Mouse (Mus musculus) embryonic facial prominence, embryonic 15.5 days (tissue): ENCODE measurements at regions not wholly inside any gene's neighbourhood (a gene's known extent, or its start where the extent isn't known, plus 50 kb on each side); places are given as distances from the start of the nearest gene placed in this dataset.

Experiments
- ATAC-seq: fragments of 200-750 bp; cut with Nextera tagmentation; 2 replicates; pipeline ENCODE4 v1.8.0; 2017; ENCODE audit warnings: low read depth, moderate TSS enrichment; ENCODE audit not compliant: insufficient number of reproducible peaks, low FRiP score, low TSS enrichment
- H3K27ac ChIP-seq: fragments of 300-500 bp; sonication (generic); replicated peaks from 2 replicates; pipeline ENCODE4 v1.5.1; 2015; ENCODE audit warnings: mild to moderate bottlenecking, inconsistent platforms
- H3K27me3 ChIP-seq: fragments of 300-500 bp; sonication (generic); 2 replicates; pipeline ENCODE4 v1.6.1; 2015; ENCODE audit warnings: inconsistent platforms
- H3K36me3 ChIP-seq: fragments of 300-500 bp; sonication (generic); 2 replicates; pipeline ENCODE4 v1.6.1; 2015; ENCODE audit warnings: mild to moderate bottlenecking, inconsistent platforms
- H3K4me1 ChIP-seq: fragments of 300-500 bp; sonication (generic); 2 replicates; pipeline ENCODE4 v1.6.1; 2015; ENCODE audit warnings: inconsistent platforms
- H3K4me2 ChIP-seq: fragments of 300-500 bp; sonication (generic); replicated peaks from 2 replicates; pipeline ENCODE4 v1.6.1; 2015; ENCODE audit warnings: mild to moderate bottlenecking, inconsistent platforms
- H3K4me3 ChIP-seq: fragments of 300-500 bp; sonication (generic); replicated peaks from 2 replicates; pipeline ENCODE4 v1.5.1; 2015; ENCODE audit warnings: mild to moderate bottlenecking, inconsistent platforms
- H3K9ac ChIP-seq: fragments of 300-500 bp; sonication (generic); 2 replicates; pipeline ENCODE4 v1.6.1; 2015; ENCODE audit warnings: inconsistent platforms
- H3K9me3 ChIP-seq: fragments of 300-500 bp; sonication (generic); replicated peaks from 2 replicates; pipeline ENCODE4 v1.6.1; 2016; ENCODE audit warnings: inconsistent platforms
- WGBS: fragments of 180-500 bp; shearing (Covaris S2); methylation state at CpG from one replicate; pipeline ENCODE4 v1.1.7; 2015; 5-methylcytosine and 5-hydroxymethylcytosine counted together

- Histone ChIP-seq H3K27ac (no peak overlapping the region), H3K4me3 (no peak overlapping the region), H3K9ac (no peak overlapping the region), H3K36me3 (no peaks in the 10 kb centered on the region), H3K27me3 (peaks cover 27% of the 10 kb centered on the region; the same call in 1 of the 2 replicates), H3K9me3 (no peaks in the 10 kb centered on the region), H3K4me2 (no peak overlapping the region), H3K4me1 (peaks cover 17% of the 10 kb centered on the region)
- WGBS: 76% methylated on average over 4 of the region's 4 CpGs
- ATAC-seq: no peak
Observed at GRCm38 (mm10) chr10:43721356-43721755, 143.3 kb downstream of the Cd24a start.

GRCm38 (mm10) chr10:43722164-43722563 lies 144.1 kb downstream of the Cd24a start:
- H3K4me3 ChIP-seq: no peak overlapping the region
- no peak overlapping the region for H3K9ac ChIP-seq
- no peak for ATAC-seq
- no peak overlapping the region for H3K27ac ChIP-seq
- no peaks in the 10 kb centered on the region for H3K9me3 ChIP-seq
- H3K36me3 ChIP-seq: no peaks in the 10 kb centered on the region
- H3K4me2 ChIP-seq: no peak overlapping the region
- WGBS: 4% methylated on average over 3 of the region's 3 CpGs
- peaks cover 17% of the 10 kb centered on the region for H3K4me1 ChIP-seq
- H3K27me3 ChIP-seq: peaks cover 27% of the 10 kb centered on the region; the same call in 1 of the 2 replicates

DNA sequence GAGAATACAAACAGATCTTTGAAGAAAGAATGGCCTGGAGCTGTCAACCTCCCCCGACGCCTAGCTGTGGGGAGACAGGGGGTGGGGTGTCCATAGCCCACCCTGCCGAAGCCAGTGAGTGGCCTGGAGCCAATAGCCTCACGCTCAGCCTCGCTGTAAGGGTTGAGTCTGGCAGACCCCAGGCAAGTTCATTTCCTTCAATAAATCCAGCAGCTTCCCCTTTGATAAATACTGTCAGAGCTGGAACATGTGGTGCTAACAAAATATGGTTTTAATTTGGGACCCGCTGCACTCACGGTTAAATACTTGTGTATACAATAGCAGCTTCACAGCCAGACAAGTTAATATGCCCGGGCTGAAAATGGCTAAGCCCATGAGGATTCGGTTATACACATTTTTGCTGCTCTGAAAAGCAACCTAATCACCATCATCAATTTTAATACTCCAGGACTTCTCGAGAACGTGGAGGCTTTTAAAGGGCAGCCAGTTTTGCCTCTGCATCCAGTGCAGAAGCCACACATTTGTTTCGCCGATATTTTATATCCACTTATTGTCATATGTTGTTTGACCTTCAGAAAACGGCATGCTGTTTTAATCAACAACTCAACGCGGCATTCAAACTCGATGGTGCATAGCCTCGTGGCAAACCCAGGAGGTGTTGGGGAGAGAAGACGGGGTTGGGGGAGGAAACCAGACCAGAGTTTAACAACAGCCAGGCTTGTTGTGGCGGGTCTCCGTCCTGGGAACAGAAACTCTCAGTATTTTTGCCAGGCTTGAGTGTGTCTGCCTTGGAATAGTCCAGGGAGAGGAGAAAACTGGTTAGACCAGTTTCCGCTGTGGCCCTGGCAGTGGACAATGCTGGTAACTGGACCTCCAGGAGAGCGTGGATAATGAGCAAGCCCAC lies 144.9 kb downstream of the Cd24a start:
- Histone ChIP-seq H3K36me3 (no peaks in the 10 kb centered on the region), H3K4me2 (peak overlapping the region; percentile 69), H3K9ac (no peak overlapping the region), H3K9me3 (no peaks in the 10 kb centered on the region), H3K27me3 (peaks cover 27% of the 10 kb centered on the region; the same call in 1 of the 2 replicates), H3K27ac (peak overlapping the region; percentile 63), H3K4me1 (peaks cover 17% of the 10 kb centered on the region), H3K4me3 (peak overlapping the region; percentile 37)
- 2% methylated on average over 23 of the region's 23 CpGs for WGBS
- peak; percentile 76 for ATAC-seq

GRCm38 (mm10) chr10:43723615-43723937 lies 145.5 kb downstream of the Cd24a start:
- H3K27ac ChIP-seq: peak overlapping the region; percentile 63
- peak overlapping the region; percentile 37 for H3K4me3 ChIP-seq
- H3K36me3 ChIP-seq: no peaks in the 10 kb centered on the region
- H3K9me3 ChIP-seq: no peaks in the 10 kb centered on the region
- ATAC-seq: no peak
- H3K4me1 ChIP-seq: peaks cover 17% of the 10 kb centered on the region
- peak overlapping the region; percentile 69 for H3K4me2 ChIP-seq
- H3K27me3 ChIP-seq: peaks cover 27% of the 10 kb centered on the region; the same call in 1 of the 2 replicates
- 1% methylated on average over 12 of the region's 12 CpGs for WGBS
- H3K9ac ChIP-seq: no peak overlapping the region

DNA sequence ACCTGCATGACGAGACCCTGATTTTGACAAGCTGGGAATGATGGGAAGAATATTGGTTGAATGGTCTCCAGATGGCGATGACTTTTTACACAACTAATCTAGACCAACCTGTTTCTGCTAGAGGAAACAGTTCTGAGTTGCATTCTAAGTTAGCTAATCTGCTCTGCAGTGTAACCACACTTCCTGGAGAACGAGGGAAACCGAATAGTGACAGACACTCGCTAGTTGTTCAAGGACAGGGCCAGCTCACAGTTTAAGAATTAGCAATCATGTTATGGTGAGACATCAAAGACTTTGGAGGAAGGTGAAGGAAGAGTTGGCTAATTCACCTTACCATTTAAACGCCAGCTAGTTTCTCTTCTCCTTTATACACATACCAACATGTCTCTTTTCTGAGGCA lies 149.7 kb downstream of the Cd24a start:
- Histone ChIP-seq H3K9me3 (no peaks in the 10 kb centered on the region), H3K4me2 (no peak overlapping the region), H3K4me3 (no peak overlapping the region), H3K4me1 (peaks cover 10% of the 10 kb centered on the region), H3K27ac (no peak overlapping the region), H3K36me3 (no peaks in the 10 kb centered on the region), H3K27me3 (0 out of 2 replicates have a peak, but pooled peaks cover 10% of the 10 kb centered on the region), H3K9ac (no peak overlapping the region)
- ATAC-seq: no peak
- WGBS: 51% methylated on average over 6 of the region's 6 CpGs

DNA sequence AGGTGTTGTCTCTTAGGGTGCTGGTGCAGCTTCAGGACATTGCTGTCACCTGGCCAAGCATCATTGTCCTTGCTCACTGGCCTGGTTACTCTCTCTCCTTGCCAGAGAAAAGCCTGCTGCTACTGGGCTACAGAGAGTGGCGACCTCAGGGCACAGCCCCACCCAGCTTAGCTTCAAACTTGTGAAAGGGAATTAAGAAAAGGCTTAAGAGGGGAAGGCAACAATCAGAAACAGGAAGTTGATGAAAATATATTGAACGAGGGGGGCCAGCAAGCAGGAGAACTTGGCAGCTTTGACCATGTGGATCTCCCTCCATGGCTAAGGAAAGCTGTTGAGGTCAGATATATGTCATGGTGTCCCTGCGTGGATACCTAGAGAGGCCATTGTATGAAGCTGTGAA lies 151.1 kb downstream of the Cd24a start:
- WGBS: 58% methylated on average over 3 of the region's 3 CpGs
- no peak overlapping the region for H3K9ac ChIP-seq
- no peak overlapping the region for H3K4me3 ChIP-seq
- H3K27me3 ChIP-seq: 0 out of 2 replicates have a peak, but pooled peaks cover 10% of the 10 kb centered on the region
- H3K4me1 ChIP-seq: no peaks in the 10 kb centered on the region
- no peak overlapping the region for H3K4me2 ChIP-seq
- no peak overlapping the region for H3K27ac ChIP-seq
- no peaks in the 10 kb centered on the region for H3K36me3 ChIP-seq
- no peak for ATAC-seq
- no peaks in the 10 kb centered on the region for H3K9me3 ChIP-seq

DNA sequence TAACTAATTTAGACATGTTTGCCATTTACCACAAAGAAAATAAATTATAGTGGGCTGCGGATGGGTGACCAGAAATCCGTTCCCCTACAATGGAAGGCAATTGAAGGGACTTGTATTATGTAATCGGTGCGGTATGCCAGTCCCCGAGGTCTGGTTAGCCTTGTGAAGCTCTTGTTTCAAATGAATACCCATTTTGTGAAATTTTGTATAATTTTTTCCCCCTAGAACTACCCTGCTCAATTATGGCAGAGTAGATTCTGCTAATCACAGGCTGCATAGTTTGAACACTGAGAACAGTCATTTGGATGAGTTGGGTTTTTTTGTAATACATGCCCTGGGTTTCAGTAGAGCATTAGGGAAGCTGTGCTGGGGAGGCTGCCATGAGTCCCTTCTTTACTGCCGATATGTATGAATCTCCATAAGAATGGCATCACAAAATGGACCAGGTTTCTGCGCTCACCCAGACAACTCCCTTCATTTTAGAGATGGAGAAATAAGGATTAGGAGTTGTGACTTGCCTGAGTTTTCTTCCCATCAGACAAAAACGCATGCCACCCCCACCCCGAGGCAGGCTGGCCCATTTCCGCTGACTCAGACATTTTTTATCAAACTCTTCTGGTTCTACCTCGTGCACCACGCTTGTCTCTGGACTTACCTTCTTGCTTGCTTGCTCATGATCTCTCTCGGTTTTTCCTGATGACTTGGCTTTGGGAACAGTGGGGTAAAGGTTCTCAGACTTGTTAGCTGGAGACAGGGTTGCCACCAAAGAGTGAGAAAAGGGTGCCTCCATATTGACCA lies 155.7 kb downstream of the Cd24a start:
- no peak overlapping the region for H3K4me3 ChIP-seq
- ATAC-seq: peak; percentile 57; the same call in 1 of the 2 replicates
- H3K4me2 ChIP-seq: no peak overlapping the region
- no peak overlapping the region for H3K27ac ChIP-seq
- 57% methylated on average over 13 of the region's 13 CpGs for WGBS
- H3K9ac ChIP-seq: no peak overlapping the region
- no peaks in the 10 kb centered on the region for H3K27me3 ChIP-seq
- no peaks in the 10 kb centered on the region for H3K9me3 ChIP-seq
- no peaks in the 10 kb centered on the region for H3K4me1 ChIP-seq
- H3K36me3 ChIP-seq: no peaks in the 10 kb centered on the region

GRCm38 (mm10) chr10:43739181-43739580 lies 161.1 kb downstream of the Cd24a start:
- H3K27ac ChIP-seq: no peak overlapping the region
- peaks cover 15% of the 10 kb centered on the region for H3K4me1 ChIP-seq
- WGBS: 81% methylated on average over 2 of the region's 2 CpGs
- H3K9me3 ChIP-seq: no peaks in the 10 kb centered on the region
- ATAC-seq: no peak
- no peak overlapping the region for H3K4me3 ChIP-seq
- no peak overlapping the region for H3K9ac ChIP-seq
- H3K27me3 ChIP-seq: no peaks in the 10 kb centered on the region
- no peaks in the 10 kb centered on the region for H3K36me3 ChIP-seq
- no peak overlapping the region for H3K4me2 ChIP-seq

DNA sequence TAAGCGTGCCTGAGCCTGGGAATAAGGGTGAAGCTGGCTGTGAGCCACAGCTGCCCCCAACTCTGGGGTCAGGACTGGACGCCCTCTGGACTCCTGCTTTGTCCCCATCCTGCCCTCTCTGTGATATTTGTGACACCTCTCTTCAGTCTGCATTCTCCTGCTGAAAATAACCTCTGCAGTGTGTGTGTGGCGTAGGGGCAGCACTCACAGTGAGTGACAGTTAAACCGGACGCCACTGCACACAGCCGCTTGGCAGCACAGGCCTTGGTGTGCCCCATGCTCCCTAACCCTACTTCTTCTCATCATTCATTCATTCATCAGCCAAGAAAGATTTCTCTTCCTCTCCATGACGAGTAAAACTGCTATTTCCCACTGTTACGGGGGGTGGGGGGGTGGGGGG lies 161.6 kb downstream of the Cd24a start:
- H3K4me1 ChIP-seq: peaks cover 15% of the 10 kb centered on the region
- ATAC-seq: no peak
- no peak overlapping the region for H3K4me2 ChIP-seq
- no peak overlapping the region for H3K4me3 ChIP-seq
- no peak overlapping the region for H3K27ac ChIP-seq
- no peaks in the 10 kb centered on the region for H3K36me3 ChIP-seq
- 55% methylated on average over 8 of the region's 8 CpGs for WGBS
- no peaks in the 10 kb centered on the region for H3K9me3 ChIP-seq
- H3K9ac ChIP-seq: no peak overlapping the region
- H3K27me3 ChIP-seq: no peaks in the 10 kb centered on the region

DNA sequence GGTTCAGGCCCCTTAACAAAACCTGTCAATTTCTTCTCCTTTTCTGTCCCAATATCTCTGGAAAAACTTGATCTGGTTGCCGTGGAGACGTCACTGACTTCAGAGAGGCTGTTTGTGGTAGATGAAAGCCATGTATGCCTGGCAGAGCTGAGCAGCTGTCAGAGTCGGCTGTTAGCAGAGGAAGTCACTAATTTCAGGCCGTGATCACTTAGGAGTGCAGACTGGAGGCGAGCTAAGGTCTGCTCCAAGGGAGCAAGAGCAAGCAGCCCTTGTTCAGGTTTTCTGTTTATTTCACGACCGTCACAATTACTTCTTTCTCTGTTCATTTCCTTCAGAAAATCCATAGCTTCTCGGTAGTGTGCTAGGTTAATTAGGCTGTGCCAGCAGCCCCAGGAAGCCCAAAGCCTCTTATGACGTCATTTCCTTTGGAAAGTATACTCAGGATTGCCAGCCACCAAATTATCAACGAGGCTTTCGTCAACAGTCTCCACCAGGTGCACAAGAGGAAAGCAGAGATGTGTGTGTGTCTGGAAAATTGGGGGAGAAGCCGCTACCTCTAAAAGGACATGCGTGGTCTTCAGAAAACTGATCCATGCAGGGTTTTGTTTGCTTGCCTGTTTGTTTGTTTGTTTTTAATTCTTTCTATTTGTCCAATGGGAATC lies 161.2 kb downstream of the Qrsl1 start:
- Histone ChIP-seq H3K4me1 (peaks cover 15% of the 10 kb centered on the region), H3K27ac (peak overlapping the region; percentile 49), H3K36me3 (no peaks in the 10 kb centered on the region), H3K4me3 (no peak overlapping the region), H3K27me3 (no peaks in the 10 kb centered on the region), H3K9me3 (no peaks in the 10 kb centered on the region), H3K4me2 (0 out of 2 replicates have a peak overlapping the region, but pooled peaks have one; percentile 8), H3K9ac (no peak overlapping the region)
- 21% methylated on average over 13 of the region's 13 CpGs for WGBS
- no peak; the same call in 1 of the 2 replicates for ATAC-seq
